Comparison of ENCODE assay signal across 9 mouse cellular contexts in the genomic region with DNA sequence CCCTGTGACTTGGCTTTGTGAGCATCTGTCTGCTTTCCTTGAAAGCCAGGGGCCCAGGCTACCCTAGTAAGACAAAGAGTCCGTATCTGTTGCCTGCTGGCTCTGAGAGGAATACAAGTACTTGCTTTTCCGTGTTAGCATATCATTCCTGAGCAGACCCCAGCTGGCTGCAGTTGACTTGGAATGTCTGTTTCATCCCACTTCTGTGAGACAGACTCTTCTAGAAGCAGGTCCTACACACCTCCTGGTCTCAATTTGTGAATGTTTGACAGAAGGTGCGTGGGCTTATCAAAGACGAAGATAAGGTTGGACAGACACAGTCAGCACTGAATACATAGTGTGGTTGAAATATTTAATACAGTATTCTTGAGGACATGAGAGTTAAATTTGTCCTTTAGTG. TPM values are rescaled to one million over a fixed set of nuclear protein-coding genes. Genes with fewer than 3 reads are reported as not detected.
DNase-seq lines count a peak whose midpoint lies in the region; ATAC-seq and TF ChIP-seq lines count a peak whose summit lies in the region.
"Had no signal": no experiment of that assay in that cellular context is flagged by ENCODE, and none has a peak within 500 bp of the region (broad histone marks: within the 10 kb centered on the region; RNA-seq: fewer than 3 reads in every experiment).

No protein-coding gene starts in this region.

- no peak for TF ChIP-seq CTCF in intestine, postnatal 0 days (IDR thresholded peaks at IDR 0.05; ENCODE audit: low read depth)

- H3K4me1 ChIP-seq in intestine, postnatal 0 days (replicated peaks; ENCODE audit: control insufficient read depth, insufficient read depth, low read length) = no peaks in the 10 kb centered on the region
- H3K4me1 ChIP-seq in intestine, embryonic 16.5 days (ENCODE audit: control insufficient read depth, insufficient read depth, low read length) = peaks cover 8% of the 10 kb centered on the region; the same call in 1 of the 2 replicates

- DNase-seq in right cerebral cortex, postnatal 10 days (ENCODE audit: low spot score in 2 of 2) = peak; percentile 63 to 84
- no peak for DNase-seq in right cerebral cortex, postnatal 4 days
- peak; percentile 65 to 78 for DNase-seq in layer of hippocampus, adult 8-10 months (ENCODE audit: low spot score in 2 of 2)
- DNase-seq in yolk sac, embryonic 10.5 days (ENCODE audit: low spot score) = no peak
- DNase-seq in lung, postnatal 10 days = no peak
- DNase-seq: forebrain, postnatal 0 days had no signal

- H3K9ac ChIP-seq in intestine, postnatal 0 days (ENCODE audit: low read depth, low read length) = no peak overlapping the region
- H3K9ac ChIP-seq in intestine, embryonic 16.5 days (ENCODE audit: low read depth, low read length) = no peak overlapping the region
- H3K9ac ChIP-seq: forebrain, postnatal 0 days; neural tube, embryonic 13.5 days had no signal

- H3K4me2 ChIP-seq in intestine, postnatal 0 days (replicated peaks; ENCODE audit: low read depth) = no peak overlapping the region
- H3K4me2 ChIP-seq in intestine, embryonic 16.5 days (ENCODE audit: low read depth, low read length) = no peak overlapping the region
- H3K4me2 ChIP-seq: neural tube, embryonic 13.5 days had no signal

- WGBS in intestine, postnatal 0 days = 42% methylated on average over 4 of the region's 4 CpGs
- 53% methylated on average over 4 of the region's 4 CpGs for WGBS in intestine, embryonic 16.5 days

- peak overlapping the region; percentile 22; the same call in 1 of the 2 replicates for H3K27ac ChIP-seq in intestine, postnatal 0 days (ENCODE audit: low read depth, low read length)
- H3K27ac ChIP-seq in intestine, embryonic 16.5 days (ENCODE audit: low read length) = no peak overlapping the region
- H3K27ac ChIP-seq: neural tube, embryonic 13.5 days had no signal

- ATAC-seq in intestine, postnatal 0 days = no peak
- ATAC-seq in intestine, embryonic 16.5 days = no peak
- ATAC-seq: forebrain, postnatal 0 days had no signal

- no peak overlapping the region for H3K4me3 ChIP-seq in intestine, postnatal 0 days (ENCODE audit: low read depth, low read length)
- no peak overlapping the region for H3K4me3 ChIP-seq in intestine, embryonic 16.5 days (ENCODE audit: low read length)
- H3K4me3 ChIP-seq: neural tube, embryonic 13.5 days had no signal

- H3K27me3 ChIP-seq in intestine, postnatal 0 days (replicated peaks; ENCODE audit: control insufficient read depth, insufficient read depth, low read length) = no peaks in the 10 kb centered on the region
- H3K27me3 ChIP-seq in intestine, embryonic 16.5 days (replicated peaks; ENCODE audit: control insufficient read depth, insufficient read depth, low read length) = no peaks in the 10 kb centered on the region
- H3K27me3 ChIP-seq: neural tube, embryonic 13.5 days had no signal

- peaks cover 20% of the 10 kb centered on the region for H3K36me3 ChIP-seq in intestine, postnatal 0 days (ENCODE audit: control insufficient read depth, insufficient read depth)
- H3K36me3 ChIP-seq in intestine, embryonic 16.5 days (ENCODE audit: control insufficient read depth, insufficient read depth, low read length) = peaks cover 6% of the 10 kb centered on the region; the same call in 1 of the 2 replicates

- no peaks in the 10 kb centered on the region for H3K9me3 ChIP-seq in intestine, postnatal 0 days (ENCODE audit: control insufficient read depth)
- H3K9me3 ChIP-seq in intestine, embryonic 16.5 days (ENCODE audit: control insufficient read depth, low read length) = no peaks in the 10 kb centered on the region
- H3K9me3 ChIP-seq: neural tube, embryonic 13.5 days had no signal

RNA-seq across cellular contexts. Expression of a gene that starts 31.4 kb away (rescaled TPM):
- polyA plus RNA-seq in intestine, postnatal 0 days (2015; fragmentation: Nextera tagmentation; extraction: Ambion mirVana) = 127 and 132 TPM in 2 replicates
- polyA plus RNA-seq in intestine, embryonic 16.5 days (2015; fragmentation: Nextera tagmentation; extraction: Ambion mirVana) = 65.1 and 65.8 TPM in 2 replicates
- total RNA-seq in layer of hippocampus, adult 8-10 months (2022) = 10 to 100 TPM; 15.7 to 20.4 (median 17.3) TPM

RNA-seq across cellular contexts. Expression of a gene that starts 43.0 kb away (rescaled TPM):
- 82.3 and 91.7 TPM in 2 replicates for polyA plus RNA-seq in intestine, postnatal 0 days (2015; fragmentation: Nextera tagmentation; extraction: Ambion mirVana)
- 111 and 116 TPM in 2 replicates for polyA plus RNA-seq in intestine, embryonic 16.5 days (2015; fragmentation: Nextera tagmentation; extraction: Ambion mirVana)
- 100 to 1,000 TPM in 3 of 4 experiments, 10 to 100 TPM in 1; 93.4 to 111 (median 107) TPM for total RNA-seq in layer of hippocampus, adult 8-10 months (2022)

Comparison
In these comparisons a context has a peak if more than half of its experiments do, and no peak if none do; other contexts are left out.
1. DNase-seq: peak in right cerebral cortex, postnatal 10 days (2 of 2) and layer of hippocampus, adult 8-10 months (2 of 2); none in right cerebral cortex, postnatal 4 days (single experiment), yolk sac, embryonic 10.5 days (single experiment) and lung, postnatal 10 days (single experiment).